Mouse (Mus musculus): ENCODE results near the gene Ulk2.
"Not testable (repeated sequence)": the region's sequence is repeated elsewhere in the genome, so short reads cannot be mapped to it uniquely, and the experiment has no call there.

Ulk2 gene

DNA sequence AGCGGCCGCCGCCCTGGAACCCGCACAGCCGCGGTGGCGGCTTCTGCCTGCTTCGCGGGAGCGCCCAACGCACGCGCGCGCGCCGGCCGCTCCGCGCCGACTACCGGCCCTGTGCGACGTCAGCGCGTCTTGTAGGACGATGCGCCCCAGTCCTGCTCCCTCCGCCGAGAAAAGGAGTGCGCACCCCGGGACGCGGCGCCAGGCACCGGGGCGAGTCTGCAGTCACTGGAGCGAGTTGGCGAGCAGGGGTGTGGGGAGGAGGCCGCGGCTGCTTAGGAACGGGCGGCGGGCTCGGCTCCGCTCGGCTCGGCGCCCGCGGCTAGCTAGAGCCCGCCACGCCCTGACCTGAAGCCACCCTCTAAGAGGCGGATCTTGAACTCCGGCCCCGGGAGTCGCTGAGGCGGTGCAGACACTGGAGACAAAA lies at the start of gene Ulk2:
TSS of gene Ulk2 (minus strand) at position 86 of the 424 bp plus-strand sequence.
- DNase-seq (ENCODE audit: low spot score in 2 of 2): peak; percentile 88 to 91

DNA sequence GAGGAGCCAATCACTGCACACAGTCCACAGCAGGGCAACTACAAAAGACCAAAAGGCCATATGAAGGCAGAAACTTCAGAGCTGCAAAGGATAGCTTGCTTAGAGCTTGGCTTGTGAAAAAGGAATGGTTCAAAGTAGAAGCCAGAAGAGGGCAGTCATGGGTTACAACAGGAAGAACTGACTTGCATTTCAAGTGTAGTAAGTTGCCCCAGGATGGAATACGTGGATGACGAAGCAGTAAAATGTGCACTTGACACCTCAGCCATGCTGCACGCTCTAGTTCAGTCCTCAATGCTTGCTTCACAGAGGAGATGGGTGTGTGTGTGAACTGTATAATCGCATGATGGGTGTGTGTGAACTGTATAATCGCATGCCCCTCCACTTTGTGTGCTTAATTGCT lies 27.3 kb upstream of the Ulk2 start:
- DNase-seq (ENCODE audit: low spot score in 2 of 2): peak in 1 of 2 experiments; percentile 21

DNA sequence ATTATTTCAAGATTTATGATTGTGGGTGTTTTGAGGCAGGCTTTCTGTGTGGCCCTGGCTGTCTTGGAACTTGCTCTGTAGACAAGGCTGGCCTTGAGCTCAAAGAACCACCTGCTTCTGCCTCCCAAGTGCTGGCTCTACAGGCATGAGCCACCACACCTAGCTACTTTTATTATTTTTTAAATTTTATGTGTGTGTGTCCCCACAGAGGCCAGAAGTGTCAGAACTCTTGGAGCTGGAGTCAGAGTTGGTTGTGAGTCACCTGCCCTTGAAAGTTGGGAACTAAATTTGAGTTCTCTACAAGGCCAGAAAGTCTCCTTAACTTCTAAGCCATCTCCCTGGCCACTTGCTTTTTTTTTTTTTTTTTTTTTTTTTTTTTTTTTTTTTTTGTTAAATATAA lies 25.0 kb upstream of the Ulk2 start:
- no peak for DNase-seq (ENCODE audit: low spot score in 2 of 2)

DNA sequence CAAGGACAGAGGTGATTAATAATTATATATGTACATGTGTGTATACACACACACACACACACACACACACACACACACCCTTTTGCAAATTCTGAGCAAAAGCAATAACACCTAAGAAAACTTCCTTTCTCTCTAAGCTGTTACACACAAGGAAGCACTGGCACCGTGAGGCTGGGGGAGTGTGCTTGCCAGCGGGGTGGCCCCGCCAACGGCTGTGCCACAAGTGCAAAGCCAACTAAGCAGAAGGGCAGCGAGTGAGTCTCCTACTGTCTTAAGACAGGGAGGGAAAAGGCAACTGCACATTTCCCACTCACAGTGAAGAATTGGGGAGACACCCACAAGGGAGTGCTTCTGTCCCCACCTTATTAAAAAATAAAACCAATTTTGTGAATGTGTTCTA lies 17.0 kb upstream of the Ulk2 start:
- no peak for DNase-seq (ENCODE audit: low spot score in 2 of 2)

DNA sequence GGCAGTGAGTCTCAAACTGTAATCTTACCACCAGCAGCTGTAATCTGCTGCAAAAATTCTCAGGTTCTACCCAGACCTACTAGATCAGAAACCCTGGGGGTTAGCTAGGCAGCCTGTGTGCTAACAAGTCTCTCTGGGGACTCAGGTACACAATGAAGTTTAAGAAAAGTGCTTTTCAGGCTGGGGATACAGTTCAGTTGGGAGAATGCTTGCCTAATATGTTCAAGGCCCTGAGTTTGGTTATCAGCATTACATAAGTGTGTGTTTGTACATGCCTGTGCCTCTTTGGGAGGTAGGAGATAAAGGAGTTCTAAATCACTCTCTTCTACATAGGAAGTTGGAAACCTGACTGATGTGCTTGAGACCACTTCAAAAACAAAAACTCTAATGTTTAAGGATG lies 12.0 kb upstream of the Ulk2 start:
- no peak for DNase-seq (ENCODE audit: low spot score in 2 of 2)

DNA sequence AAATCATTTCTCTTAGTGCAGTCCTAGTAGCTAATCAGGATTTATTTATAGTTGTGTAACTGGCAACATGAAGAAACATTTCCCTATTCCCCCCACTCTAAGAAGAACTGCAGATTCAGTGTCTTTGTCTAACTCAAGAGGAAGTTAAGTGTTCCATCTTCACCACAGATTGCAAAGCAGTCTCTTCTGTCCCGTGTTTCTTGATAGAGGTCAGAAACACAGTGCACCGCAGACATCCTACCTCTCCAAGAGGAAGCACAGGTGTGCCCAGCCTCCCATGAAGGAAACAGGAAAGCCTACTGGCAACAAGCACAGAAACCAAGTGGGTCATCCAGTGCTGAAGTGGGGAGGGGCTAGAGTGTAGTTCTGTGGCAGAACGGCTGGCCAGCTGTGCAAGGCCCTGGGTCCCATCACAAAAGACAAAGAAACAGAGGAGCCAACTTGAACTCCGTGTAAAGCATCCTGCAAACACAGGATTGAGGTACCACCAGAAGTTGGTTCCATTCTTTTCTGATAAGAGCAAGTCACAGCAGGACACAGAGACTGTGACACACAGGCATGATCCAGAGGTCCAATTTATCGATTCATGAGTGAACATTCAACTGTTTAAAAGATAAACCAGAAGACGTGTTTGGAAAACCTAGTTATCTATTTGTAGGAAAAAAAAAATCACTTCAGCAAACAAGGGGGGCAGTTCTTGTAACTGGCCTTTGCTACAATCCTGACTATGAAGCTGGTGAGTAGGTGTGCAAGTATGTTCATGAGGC lies 7.1 kb upstream of the Ulk2 start:
- no peak for DNase-seq (ENCODE audit: low spot score in 2 of 2)

DNA sequence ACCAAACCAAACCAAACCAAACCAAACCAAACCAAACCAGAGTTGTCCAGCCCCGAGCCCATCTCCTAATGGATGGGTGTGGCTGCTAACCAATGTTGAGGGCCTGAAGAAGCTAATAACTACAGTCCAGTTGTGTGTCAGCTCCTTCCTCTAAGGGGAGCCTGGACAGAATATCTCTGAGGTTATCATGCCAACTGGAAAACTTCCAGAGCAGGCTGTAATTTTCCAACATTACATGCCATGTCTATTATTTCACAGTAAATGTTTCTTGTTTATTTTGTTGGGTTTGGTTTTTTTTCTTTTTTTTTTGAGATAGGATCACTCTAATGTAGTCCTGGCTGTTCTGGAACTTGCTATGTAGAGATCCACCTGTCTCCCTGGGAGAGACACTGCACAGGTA lies 4.4 kb upstream of the Ulk2 start:
- no peak for DNase-seq (ENCODE audit: low spot score in 2 of 2)

DNA sequence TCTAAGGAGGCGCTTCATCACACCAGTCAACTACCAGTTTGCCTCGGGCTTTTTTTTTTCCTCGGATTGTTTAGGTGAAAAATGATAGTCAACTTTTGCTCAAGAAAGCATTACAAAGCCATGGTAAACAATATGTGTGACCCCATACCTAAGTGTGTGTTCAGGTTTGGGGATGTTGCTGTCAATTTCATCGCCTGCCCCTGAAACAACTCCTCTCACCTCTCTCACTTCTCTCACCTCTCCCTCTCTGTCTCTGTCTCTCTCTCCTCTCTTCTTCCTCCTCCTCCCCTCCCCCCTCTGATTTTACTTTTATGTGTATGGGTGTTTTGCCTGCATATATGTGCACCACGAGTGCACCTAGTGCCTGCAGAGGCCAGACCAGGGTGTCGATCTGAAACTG lies 666 bp upstream of the Ulk2 start:
- DNase-seq (ENCODE audit: low spot score in 2 of 2): no peak

DNA sequence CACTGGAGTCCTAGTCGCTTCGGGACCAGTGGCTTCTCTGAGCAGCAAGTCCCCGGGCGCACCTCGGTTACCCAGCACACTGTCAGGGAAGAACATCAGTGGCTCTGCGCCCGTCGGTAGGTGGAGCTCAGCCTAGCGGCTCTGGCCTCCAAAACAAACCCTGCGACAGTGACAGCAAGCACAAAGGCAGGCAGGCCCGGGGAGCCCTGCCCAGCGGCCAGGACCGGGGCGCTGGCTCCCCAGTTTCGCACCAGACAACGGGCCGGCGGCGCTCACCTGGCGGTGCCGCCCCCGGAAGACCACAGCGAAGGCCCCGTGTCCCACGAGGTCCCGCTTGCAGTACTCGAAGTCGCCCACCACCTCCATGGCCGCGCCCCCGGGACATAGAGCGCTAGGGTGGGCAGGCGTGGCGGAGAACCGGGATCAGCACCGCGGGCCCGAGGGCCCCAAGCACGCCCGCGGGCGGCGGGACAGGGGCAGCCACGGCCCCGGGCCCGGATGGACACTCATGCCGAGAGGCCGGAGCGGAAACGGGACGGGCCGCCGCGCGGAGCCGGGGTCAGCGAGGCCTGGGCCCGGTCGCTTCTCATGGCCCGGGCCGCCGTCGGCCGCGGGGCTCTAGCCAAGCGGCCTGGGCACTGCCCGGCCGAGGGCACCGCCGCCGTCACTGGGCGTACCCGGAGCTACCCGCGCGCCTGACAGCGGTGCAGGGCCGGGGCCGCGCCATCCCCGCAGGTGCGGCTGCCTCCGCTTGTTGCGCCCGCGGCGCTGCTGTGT lies 474 bp downstream of the Ulk2 start:
- DNase-seq (ENCODE audit: low spot score in 2 of 2): peak; percentile 85 to 86

DNA sequence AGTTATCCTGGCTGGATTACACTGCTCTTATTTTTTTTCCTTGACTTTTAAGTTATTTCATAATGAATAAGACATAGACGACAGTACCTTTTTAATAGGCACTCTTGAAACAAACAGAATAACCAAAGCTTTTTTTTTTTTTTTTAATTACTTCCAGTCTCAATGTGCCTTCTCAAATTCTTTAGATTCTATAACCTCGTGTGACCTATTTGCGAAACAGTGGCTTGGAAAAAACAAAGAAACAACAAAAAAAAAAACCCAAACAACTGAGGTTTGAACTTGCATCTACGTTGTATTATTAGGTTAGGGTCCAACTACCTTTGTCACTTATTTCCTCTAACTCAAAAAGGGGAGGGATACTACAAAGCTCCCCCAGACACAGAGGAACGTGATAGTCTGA lies 1.2 kb downstream of the Ulk2 start:
- no peak for DNase-seq (ENCODE audit: low spot score in 2 of 2)

DNA sequence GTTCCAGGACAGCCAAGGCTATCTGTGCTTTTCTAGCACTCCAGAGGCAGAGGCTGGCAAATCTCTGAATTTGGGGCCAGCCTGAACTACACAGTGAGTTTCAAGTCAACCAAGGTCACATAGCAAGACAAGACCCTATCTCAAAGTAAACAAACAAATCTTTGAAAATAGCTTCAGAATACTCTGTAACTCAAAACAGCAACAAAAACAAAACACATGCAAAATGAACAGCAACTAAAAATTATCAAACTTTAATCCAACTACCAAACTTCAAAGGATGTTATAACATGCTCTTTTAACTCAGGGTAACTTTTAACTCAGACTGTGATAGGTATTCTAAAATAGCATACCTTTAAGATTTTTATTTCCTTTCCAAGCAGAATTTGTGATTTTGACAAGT lies 2.0 kb downstream of the Ulk2 start:
- DNase-seq (ENCODE audit: low spot score in 2 of 2): no peak

DNA sequence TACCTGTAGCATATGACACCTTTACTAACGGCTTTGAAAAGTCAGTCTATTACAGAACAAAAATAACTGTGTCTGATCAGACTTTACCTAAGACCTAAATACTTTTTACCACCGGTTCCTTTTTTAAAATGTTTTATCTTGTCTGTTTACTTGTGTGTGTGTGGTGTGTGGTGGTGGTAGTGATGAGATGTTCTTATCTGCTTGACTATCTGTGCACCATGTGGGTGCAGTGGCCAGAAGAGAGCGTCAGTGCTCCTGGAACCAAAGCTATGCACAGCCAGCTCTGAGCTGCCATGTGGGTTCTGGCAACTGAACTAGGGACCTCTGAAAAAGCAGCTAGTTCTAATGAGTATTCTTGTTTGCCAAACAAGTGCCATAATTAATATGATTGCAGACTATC lies 3.7 kb downstream of the Ulk2 start:
- DNase-seq (ENCODE audit: low spot score in 2 of 2): no peak

DNA sequence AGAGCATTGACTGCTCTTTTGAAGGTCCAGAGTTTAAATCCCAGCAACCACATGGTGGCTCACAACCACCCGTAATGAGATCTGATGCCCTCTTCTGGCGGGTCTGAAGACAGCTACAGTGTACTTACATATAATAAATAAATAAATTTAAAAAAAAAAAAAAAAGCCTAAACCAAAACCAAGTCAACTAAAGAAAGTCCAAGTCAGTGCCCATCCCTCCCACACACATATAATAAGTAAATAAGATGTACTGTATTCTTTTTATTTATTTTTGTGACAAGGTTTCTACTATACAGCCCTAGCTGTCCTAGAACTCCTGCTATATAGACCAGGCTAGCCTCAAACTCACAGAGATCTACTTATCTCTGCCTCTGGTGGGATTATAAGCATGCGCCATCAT lies 14.2 kb downstream of the Ulk2 start:
- not testable (repeated sequence) for DNase-seq (ENCODE audit: low spot score in 2 of 2)

DNA sequence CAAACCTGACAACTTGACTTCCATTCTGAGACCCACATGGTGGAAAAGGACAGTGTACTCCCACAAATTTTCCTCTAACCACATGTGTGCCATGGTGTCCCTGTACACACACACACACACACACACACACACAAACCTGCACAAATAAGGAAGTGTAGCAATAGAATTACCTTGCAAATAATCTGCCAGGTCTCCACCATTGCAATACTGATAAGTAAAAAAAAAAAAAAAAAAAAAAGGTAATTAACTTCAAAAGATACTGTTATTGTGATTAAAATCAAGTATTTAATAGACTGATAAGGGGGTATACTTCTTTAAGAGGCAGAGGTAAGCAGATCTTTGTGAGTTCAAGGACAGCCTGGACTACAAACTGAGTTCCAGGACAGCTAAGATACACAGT lies 14.9 kb downstream of the Ulk2 start:
- DNase-seq (ENCODE audit: low spot score in 2 of 2): no peak

DNA sequence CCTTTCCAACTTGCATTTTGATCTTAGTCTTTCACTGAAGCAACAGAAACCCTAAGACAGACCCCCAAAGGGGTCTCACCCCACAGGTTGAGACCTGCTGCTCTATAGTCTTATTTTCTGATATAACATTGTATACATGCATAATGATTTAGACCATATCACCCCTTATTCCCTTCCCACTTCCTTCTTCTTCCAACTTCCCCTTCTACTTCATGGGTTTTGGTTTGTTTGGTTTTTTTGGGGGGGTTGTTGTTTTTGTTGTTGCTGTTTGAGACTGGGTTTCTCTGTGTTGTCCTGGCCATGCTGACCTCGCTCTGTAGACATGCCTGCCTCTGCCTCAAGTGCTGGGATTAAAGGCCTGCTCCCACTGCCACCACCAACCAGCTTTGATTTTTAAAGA lies 15.7 kb downstream of the Ulk2 start:
- DNase-seq (ENCODE audit: low spot score in 2 of 2): no peak

DNA sequence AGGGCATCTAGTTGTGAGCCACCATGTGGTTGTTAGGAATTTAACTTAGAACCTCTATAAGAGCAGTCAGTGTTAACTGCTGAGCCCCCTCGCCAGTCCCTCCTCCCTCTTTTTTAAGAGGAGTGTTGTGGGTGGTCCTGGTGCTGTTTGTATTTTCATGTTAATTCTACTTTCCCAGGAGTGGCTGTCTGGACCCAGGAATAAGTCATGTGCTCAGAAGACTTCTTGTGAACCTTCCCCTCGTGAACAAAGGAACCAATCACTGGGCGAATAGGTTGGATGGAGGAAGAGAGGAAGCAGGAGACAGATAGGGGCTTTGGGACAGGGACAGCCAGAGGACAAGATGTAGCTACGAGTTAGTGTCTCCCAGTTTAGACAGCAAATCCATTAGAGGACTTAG lies 45.1 kb downstream of the Ulk2 start:
- DNase-seq (ENCODE audit: low spot score in 2 of 2): no peak

DNA sequence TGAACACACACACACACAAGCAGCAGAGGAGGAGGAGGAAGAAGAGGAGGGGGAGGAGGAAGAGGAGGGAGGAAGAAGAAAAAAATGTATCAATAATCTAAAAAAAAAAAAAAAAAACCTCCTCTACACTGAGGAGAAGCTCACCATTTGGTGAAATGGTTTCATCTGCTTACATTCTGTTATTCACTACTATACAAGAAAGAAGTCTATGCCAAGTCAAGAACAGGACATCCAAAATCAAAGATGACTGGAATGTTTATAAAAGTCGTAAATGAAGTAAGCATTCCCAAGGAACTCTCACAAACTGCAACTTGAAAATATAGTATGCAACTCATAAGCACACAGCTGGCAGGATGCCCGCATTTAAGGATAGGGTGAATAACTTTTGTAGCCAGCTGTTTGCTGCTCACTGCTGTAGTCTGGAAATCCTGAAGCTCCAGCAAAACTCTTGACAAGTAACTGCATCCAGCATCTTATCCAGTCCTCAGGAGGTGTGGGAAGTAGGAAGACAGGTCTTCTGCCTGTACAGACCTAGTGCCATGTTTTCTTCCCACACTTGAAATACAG lies 46.2 kb downstream of the Ulk2 start:
- DNase-seq (ENCODE audit: low spot score in 2 of 2): no peak

DNA sequence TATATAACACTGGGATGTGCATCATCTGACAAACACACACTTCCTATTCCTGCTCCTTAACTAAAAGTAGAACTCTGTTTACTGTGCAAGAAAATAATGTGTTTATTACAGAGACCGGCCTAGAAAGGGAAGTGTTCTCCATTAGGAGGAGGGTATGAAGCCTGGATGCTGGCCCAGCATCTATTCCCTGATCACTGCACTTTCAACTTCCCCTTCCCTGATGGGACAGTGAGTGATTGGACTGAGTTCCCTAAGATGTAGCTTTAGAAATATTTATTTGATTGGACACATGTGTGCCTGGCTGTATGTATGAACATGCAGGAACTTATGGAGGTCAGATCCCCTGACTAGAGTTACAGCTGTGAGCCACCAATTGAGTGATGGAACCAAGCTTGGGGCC lies 61.4 kb downstream of the Ulk2 start:
- no peak for DNase-seq (ENCODE audit: low spot score in 2 of 2)

DNA sequence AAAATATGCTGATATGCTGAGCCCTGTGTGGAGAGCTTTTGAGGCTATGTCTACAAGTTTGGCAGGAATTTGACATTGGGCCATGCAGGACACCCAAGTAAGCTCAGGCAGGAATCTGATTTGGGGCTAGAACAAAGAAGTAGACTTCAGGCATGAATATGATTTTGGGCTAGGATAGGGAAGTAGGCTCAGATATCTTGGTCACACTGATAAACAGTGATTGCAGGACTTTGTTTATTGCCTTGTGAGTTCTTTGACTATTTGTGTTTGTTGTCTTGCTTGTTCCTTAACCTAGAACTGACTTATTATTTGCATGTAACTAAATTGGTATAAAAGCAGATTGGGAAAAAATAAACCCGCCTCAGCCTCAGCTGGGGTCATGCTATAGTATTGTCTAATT lies 66.3 kb downstream of the Ulk2 start:
- no peak for DNase-seq (ENCODE audit: low spot score in 2 of 2)

DNA sequence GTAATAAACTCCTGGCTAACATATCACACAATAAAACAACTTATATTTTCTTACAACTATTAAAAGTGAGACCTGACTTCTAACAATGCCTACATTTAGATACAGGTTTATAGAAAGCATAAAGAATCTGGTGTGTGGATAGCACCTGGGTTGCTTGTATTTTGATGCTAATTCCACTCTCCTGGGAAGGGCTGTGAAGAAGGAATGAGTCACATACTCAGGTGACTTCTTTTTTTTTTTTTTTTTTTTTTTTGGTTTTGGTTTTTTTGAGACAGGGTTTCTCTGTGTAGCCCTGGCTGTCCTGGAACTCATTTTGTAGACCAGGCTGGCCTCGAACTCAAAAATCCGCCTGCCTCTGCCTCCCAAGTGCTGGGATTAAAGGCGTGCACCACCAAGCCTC lies 72.3 kb downstream of the Ulk2 start:
- DNase-seq (ENCODE audit: low spot score in 2 of 2): not testable (repeated sequence)

DNA sequence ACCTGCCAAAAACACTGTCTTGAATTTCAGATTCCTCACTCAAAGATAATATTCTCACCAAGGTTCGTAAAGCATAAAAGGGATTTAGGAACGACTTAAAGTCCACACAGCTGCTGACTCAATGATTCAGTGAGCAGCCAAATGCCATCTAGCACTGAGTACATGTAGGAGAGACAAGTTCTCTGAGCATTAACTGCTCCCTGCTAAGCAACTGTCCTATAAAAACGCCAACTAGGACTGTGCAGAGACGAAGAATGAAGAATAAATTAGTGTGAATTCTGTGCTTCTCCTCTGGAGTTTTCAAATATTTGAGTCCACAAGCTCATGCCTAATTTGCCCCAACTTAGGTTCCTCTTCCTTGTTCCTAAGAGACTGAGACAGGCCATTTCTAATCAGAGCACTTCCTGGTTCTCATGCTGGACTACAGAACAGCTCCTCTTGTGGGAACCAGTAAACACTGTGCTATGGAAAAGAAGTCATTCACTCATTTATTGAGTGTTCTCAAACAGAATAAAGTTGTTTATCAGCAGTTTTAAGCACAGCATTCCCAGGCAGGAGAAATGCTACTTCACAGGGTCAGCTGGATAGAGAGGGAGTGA lies 80.2 kb downstream of the Ulk2 start:
- peak; percentile 28 to 50 for DNase-seq (ENCODE audit: low spot score in 2 of 2)

DNA sequence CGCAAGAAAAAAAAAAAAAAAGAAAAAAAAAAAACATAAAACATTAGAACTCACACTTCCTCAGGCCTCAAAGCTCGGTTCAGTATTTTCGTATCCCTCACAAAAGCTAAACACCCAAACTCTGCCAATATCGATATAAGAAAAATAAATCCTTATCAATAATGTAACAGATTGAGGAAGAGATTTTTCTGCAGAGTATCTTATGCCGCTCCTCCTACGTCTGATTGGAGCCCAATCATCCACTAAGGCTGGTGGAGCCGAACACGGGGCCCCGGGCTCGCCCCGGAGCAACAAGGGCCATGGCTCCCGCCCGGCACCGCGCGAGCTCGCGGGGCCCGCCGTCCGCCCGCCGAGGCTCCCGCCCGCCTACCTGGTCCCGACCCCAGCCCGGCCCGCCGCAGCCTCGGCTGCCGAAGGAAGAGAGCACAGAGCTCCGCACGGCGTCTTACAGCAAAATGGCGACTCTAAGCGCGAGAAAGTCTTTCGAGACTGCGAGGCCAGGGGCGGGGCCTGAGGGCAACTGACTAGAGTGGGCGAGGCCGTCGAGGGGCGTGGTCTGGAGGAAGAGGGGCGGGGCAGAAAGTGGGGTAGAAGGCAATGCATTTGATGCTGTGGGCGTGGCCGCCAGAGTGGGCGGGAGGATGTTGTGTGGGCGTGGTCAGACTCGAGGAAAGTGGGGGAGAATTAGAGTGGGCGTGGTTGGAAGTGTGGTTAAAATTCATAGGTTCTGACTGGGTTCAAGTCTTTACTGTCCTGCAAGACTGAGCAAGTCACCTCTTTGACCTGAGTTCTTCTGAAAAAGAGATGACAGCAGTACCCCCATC lies 93.1 kb downstream of the Ulk2 start, which contains the start of gene Prpsap2:
TSS of gene Prpsap2 (minus strand) at position 505 of the 824 bp plus-strand sequence.
- peak; percentile 95 to 96 for DNase-seq (ENCODE audit: low spot score in 2 of 2)
